Mouse (Mus musculus): Measurements from ENCODE around the gene Icmt. TPM values are rescaled to one million over a fixed set of nuclear protein-coding genes. Genes with fewer than 3 reads are reported as not detected.

Icmt gene
- polyA plus RNA-seq (2015; fragmentation: Nextera tagmentation; extraction: Ambion mirVana), result 20.1 and 20.8 TPM in 2 replicates

GRCm38 (mm10) chr4:152296874-152297861 is at the start of gene Icmt:
Gene Icmt, plus strand, starts transcription at chr4:152297227.
- peak within 1 kb of the TSS; percentile 78 for H3K27ac ChIP-seq (ENCODE audit: low read length)
- H3K4me3 ChIP-seq (replicated peaks; ENCODE audit: low read length), result peak within 1 kb of the TSS; percentile 94
- peak within 1 kb of the TSS; percentile 97 for H3K9ac ChIP-seq (ENCODE audit: low read length)
- peak within 1 kb of the TSS; percentile 94 for H3K4me2 ChIP-seq (ENCODE audit: low read depth, low read length)
- H3K4me1 ChIP-seq (ENCODE audit: control insufficient read depth, insufficient read depth, low read length), result peaks cover 24% of the 10 kb centered on the region
- peaks cover 9% of the 10 kb centered on the region for H3K27me3 ChIP-seq (ENCODE audit: control insufficient read depth, insufficient read depth, low read length)
- WGBS, result under 1% methylated on average over 118 of the region's 119 CpGs
- ATAC-seq (ENCODE audit: insufficient read depth, low FRiP score), result peak; percentile 97
- no peaks in the 10 kb centered on the region for H3K9me3 ChIP-seq (replicated peaks; ENCODE audit: control insufficient read depth, low read length)
- no peaks in the 10 kb centered on the region for H3K36me3 ChIP-seq (ENCODE audit: control insufficient read depth, insufficient read depth, low read length)

DNA sequence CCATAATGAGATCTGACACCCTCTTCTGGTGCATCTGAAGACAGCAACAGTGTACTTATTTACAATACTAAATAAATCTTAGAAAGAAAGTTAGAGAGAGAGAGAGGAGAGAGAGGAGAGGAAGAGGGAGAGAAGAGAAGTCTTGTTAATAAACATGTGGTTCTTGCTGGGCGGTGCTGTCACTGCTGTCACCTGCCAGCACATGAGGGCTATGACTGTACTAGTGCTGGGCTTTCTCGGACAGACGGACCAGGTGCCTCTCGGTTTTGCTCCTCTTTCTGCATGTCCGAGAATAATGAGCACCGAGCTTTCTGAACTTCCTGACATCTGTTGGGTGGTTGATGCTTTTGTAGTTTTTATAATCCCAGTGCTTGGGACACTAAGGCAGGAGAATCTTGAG is 46.4 kb upstream of the Icmt start:
- Histone ChIP-seq H3K4me2 (ENCODE audit: low read depth, low read length) (no peak overlapping the region), H3K4me3 (replicated peaks; ENCODE audit: low read length) (no peak overlapping the region), H3K9me3 (replicated peaks; ENCODE audit: control insufficient read depth, low read length) (no peaks in the 10 kb centered on the region), H3K36me3 (ENCODE audit: control insufficient read depth, insufficient read depth, low read length) (no peaks in the 10 kb centered on the region), H3K27ac (ENCODE audit: low read length) (no peak overlapping the region), H3K4me1 (ENCODE audit: control insufficient read depth, insufficient read depth, low read length) (no peaks in the 10 kb centered on the region), H3K9ac (ENCODE audit: low read length) (no peak overlapping the region), H3K27me3 (ENCODE audit: control insufficient read depth, insufficient read depth, low read length) (no peaks in the 10 kb centered on the region)
- WGBS, result 88% methylated on average over 6 of the region's 6 CpGs
- no peak for ATAC-seq (ENCODE audit: insufficient read depth, low FRiP score)

- no peaks in the 10 kb centered on the region for H3K9me3 ChIP-seq (replicated peaks; ENCODE audit: control insufficient read depth, low read length)
- ATAC-seq (ENCODE audit: insufficient read depth, low FRiP score), result no peak
- H3K9ac ChIP-seq (ENCODE audit: low read length), result no peak overlapping the region
- 62% methylated on average over 9 of the region's 9 CpGs for WGBS
- H3K4me1 ChIP-seq (ENCODE audit: control insufficient read depth, insufficient read depth, low read length), result peaks cover 11% of the 10 kb centered on the region; the same call in 1 of the 2 replicates
- H3K4me3 ChIP-seq (replicated peaks; ENCODE audit: low read length), result no peak overlapping the region
- no peaks in the 10 kb centered on the region for H3K27me3 ChIP-seq (ENCODE audit: control insufficient read depth, insufficient read depth, low read length)
- no peaks in the 10 kb centered on the region for H3K36me3 ChIP-seq (ENCODE audit: control insufficient read depth, insufficient read depth, low read length)
- H3K4me2 ChIP-seq (ENCODE audit: low read depth, low read length), result no peak overlapping the region
- H3K27ac ChIP-seq (ENCODE audit: low read length), result no peak overlapping the region
Observed at GRCm38 (mm10) chr4:152253183-152253759, 43.8 kb upstream of the Icmt start.

GRCm38 (mm10) chr4:152257070-152257469 is 40.0 kb upstream of the Icmt start:
- no peaks in the 10 kb centered on the region for H3K27me3 ChIP-seq (ENCODE audit: control insufficient read depth, insufficient read depth, low read length)
- 0 out of 2 replicates have a peak, but pooled peaks have one; percentile 26 for ATAC-seq (ENCODE audit: insufficient read depth, low FRiP score)
- H3K4me1 ChIP-seq (ENCODE audit: control insufficient read depth, insufficient read depth, low read length), result peaks cover 11% of the 10 kb centered on the region; the same call in 1 of the 2 replicates
- no peak overlapping the region for H3K4me3 ChIP-seq (replicated peaks; ENCODE audit: low read length)
- no peaks in the 10 kb centered on the region for H3K36me3 ChIP-seq (ENCODE audit: control insufficient read depth, insufficient read depth, low read length)
- H3K9ac ChIP-seq (ENCODE audit: low read length), result no peak overlapping the region
- H3K4me2 ChIP-seq (ENCODE audit: low read depth, low read length), result no peak overlapping the region
- no peaks in the 10 kb centered on the region for H3K9me3 ChIP-seq (replicated peaks; ENCODE audit: control insufficient read depth, low read length)
- H3K27ac ChIP-seq (ENCODE audit: low read length), result no peak overlapping the region
- WGBS, result 39% methylated on average over 6 of the region's 6 CpGs

GRCm38 (mm10) chr4:152260451-152260850 is 36.6 kb upstream of the Icmt start:
- Histone ChIP-seq H3K4me2 (ENCODE audit: low read depth, low read length) (no peak overlapping the region), H3K4me1 (ENCODE audit: control insufficient read depth, insufficient read depth, low read length) (peaks cover 17% of the 10 kb centered on the region), H3K36me3 (ENCODE audit: control insufficient read depth, insufficient read depth, low read length) (no peaks in the 10 kb centered on the region), H3K9me3 (replicated peaks; ENCODE audit: control insufficient read depth, low read length) (no peaks in the 10 kb centered on the region), H3K27me3 (ENCODE audit: control insufficient read depth, insufficient read depth, low read length) (no peaks in the 10 kb centered on the region), H3K27ac (ENCODE audit: low read length) (no peak overlapping the region), H3K4me3 (replicated peaks; ENCODE audit: low read length) (no peak overlapping the region), H3K9ac (ENCODE audit: low read length) (no peak overlapping the region)
- 84% methylated on average over 8 of the region's 8 CpGs for WGBS
- no peak for ATAC-seq (ENCODE audit: insufficient read depth, low FRiP score)

- H3K4me1 ChIP-seq (ENCODE audit: control insufficient read depth, insufficient read depth, low read length), result peaks cover 6% of the 10 kb centered on the region
- H3K9me3 ChIP-seq (replicated peaks; ENCODE audit: control insufficient read depth, low read length), result no peaks in the 10 kb centered on the region
- no peaks in the 10 kb centered on the region for H3K27me3 ChIP-seq (ENCODE audit: control insufficient read depth, insufficient read depth, low read length)
- ATAC-seq (ENCODE audit: insufficient read depth, low FRiP score), result no peak
- no peak overlapping the region for H3K27ac ChIP-seq (ENCODE audit: low read length)
- H3K4me2 ChIP-seq (ENCODE audit: low read depth, low read length), result no peak overlapping the region
- H3K4me3 ChIP-seq (replicated peaks; ENCODE audit: low read length), result no peak overlapping the region
- 67% methylated on average over 9 of the region's 9 CpGs for WGBS
- H3K9ac ChIP-seq (ENCODE audit: low read length), result no peak overlapping the region
- no peaks in the 10 kb centered on the region for H3K36me3 ChIP-seq (ENCODE audit: control insufficient read depth, insufficient read depth, low read length)
Observed at GRCm38 (mm10) chr4:152262187-152262586, 34.8 kb upstream of the Icmt start.

DNA sequence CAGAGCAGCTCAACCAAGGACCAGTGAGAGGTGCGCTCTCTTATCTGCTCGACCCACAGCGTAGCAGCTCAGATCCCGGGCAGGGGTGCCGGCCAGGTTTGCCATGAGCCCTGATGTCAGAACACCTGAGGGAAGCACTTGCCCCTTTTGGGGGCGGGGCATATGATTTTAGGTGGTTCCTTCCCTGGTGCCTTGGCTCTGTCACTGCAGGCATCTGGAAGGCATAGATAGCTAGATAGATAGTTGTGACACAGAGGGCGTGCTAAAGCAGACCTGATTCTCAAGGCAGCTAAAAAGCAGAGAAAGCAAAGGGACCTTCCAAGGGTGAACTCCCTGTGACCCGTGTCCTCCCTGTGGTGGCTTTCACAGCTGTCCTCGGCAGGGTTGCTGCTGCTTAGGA is 33.9 kb upstream of the Icmt start:
- H3K27ac ChIP-seq (ENCODE audit: low read length), result no peak overlapping the region
- H3K9me3 ChIP-seq (replicated peaks; ENCODE audit: control insufficient read depth, low read length), result no peaks in the 10 kb centered on the region
- WGBS, result 55% methylated on average over 9 of the region's 9 CpGs
- H3K9ac ChIP-seq (ENCODE audit: low read length), result no peak overlapping the region; the same call in 1 of the 2 replicates
- peaks cover 6% of the 10 kb centered on the region for H3K4me1 ChIP-seq (ENCODE audit: control insufficient read depth, insufficient read depth, low read length)
- ATAC-seq (ENCODE audit: insufficient read depth, low FRiP score), result no peak
- no peaks in the 10 kb centered on the region for H3K36me3 ChIP-seq (ENCODE audit: control insufficient read depth, insufficient read depth, low read length)
- H3K4me3 ChIP-seq (replicated peaks; ENCODE audit: low read length), result no peak overlapping the region
- H3K4me2 ChIP-seq (ENCODE audit: low read depth, low read length), result no peak overlapping the region
- no peaks in the 10 kb centered on the region for H3K27me3 ChIP-seq (ENCODE audit: control insufficient read depth, insufficient read depth, low read length)

DNA sequence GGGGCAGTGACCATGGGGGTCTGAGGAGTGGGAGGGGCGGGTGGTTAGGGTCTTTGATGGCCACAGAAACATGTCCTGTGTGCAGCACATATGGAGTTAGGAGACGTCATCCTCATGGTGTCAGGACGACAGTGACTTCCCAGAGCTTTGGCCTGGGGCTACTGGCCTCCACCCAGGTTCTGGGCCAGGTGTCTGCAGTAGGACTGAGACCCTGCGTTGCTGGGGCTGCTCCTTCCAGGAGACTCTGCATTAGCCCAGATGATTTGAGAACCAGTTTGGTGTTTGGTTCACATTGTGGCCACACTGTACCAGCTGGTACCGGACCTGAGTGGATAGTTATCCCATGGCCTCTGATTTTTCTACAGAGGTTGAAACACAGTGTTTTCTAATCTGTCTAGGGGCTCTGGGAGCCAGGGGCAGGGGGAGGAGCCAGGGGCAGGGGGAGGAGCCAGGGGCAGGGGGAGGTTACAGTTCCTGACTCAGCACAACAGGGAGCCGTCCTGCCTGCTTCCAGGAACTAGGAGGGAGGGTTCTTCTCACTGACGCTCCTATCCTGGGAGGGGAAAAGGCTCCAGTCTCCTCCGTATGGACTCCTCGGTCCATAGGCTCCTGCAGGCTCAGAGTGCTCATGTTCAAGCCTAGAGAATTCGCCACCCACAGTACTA is 33.4 kb upstream of the Icmt start:
- no peaks in the 10 kb centered on the region for H3K27me3 ChIP-seq (ENCODE audit: control insufficient read depth, insufficient read depth, low read length)
- H3K4me3 ChIP-seq (replicated peaks; ENCODE audit: low read length), result no peak overlapping the region
- no peak overlapping the region; the same call in 1 of the 2 replicates for H3K4me2 ChIP-seq (ENCODE audit: low read depth, low read length)
- H3K4me1 ChIP-seq (ENCODE audit: control insufficient read depth, insufficient read depth, low read length), result peaks cover 6% of the 10 kb centered on the region
- no peak overlapping the region for H3K27ac ChIP-seq (ENCODE audit: low read length)
- H3K9ac ChIP-seq (ENCODE audit: low read length), result no peak overlapping the region; the same call in 1 of the 2 replicates
- WGBS, result 36% methylated on average over 10 of the region's 10 CpGs
- ATAC-seq (ENCODE audit: insufficient read depth, low FRiP score), result peak; percentile 66; the same call in 1 of the 2 replicates
- H3K9me3 ChIP-seq (replicated peaks; ENCODE audit: control insufficient read depth, low read length), result no peaks in the 10 kb centered on the region
- no peaks in the 10 kb centered on the region for H3K36me3 ChIP-seq (ENCODE audit: control insufficient read depth, insufficient read depth, low read length)

Data from stomach, embryonic 16.5 days (tissue).